Mouse (Mus musculus) thymus, adult 2 months (tissue): ENCODE results near the gene Myo18b. TPM values are rescaled to one million over a fixed set of nuclear protein-coding genes. Genes with fewer than 3 reads are reported as not detected.

Experiments used
- DNase-seq: peaks from one replicate; pipeline ENCODE4 v3.0.0; 2021
- H3K27ac ChIP-seq: fragments of 200-500 bp; 2 replicates; pipeline ENCODE4 v1.5.1; 2012; ENCODE audit warnings: low read length, control low read depth; ENCODE audit not compliant: control insufficient read depth, insufficient read depth
- H3K27me3 ChIP-seq: fragments of 200-500 bp; 2 replicates; pipeline ENCODE4 v1.6.1; 2012; ENCODE audit warnings: mild to moderate bottlenecking, low read length, moderate library complexity, mixed read lengths; ENCODE audit not compliant: control insufficient read depth, insufficient read depth
- H3K36me3 ChIP-seq: fragments of 200-500 bp; 2 replicates; pipeline ENCODE4 v1.6.1; 2012; ENCODE audit warnings: mild to moderate bottlenecking, low read length, moderate library complexity; ENCODE audit not compliant: control insufficient read depth, insufficient read depth
- H3K4me1 ChIP-seq: fragments of 200-500 bp; replicated peaks from 2 replicates; pipeline ENCODE4 v1.6.1; 2012; ENCODE audit warnings: low read length; ENCODE audit not compliant: control insufficient read depth, insufficient read depth
- H3K4me3 ChIP-seq: fragments of 200-500 bp; 2 replicates; pipeline ENCODE4 v1.5.1; 2012; ENCODE audit warnings: mild to moderate bottlenecking, low read length, control low read depth, moderate library complexity; ENCODE audit not compliant: control insufficient read depth, insufficient read depth
- CTCF ChIP-seq: fragments of 200-500 bp; IDR thresholded peaks from 2 replicates; pipeline ENCODE4 v1.5.1; 2012; ENCODE audit warnings: mild to moderate bottlenecking, control low read depth, low read length, moderate library complexity, borderline replicate concordance; ENCODE audit not compliant: control insufficient read depth, poor library complexity, insufficient read depth; ENCODE audit errors: extremely low read depth
- POLR2A ChIP-seq: fragments of 200-500 bp; IDR thresholded peaks from 2 replicates; pipeline ENCODE4 v1.6.1; 2012; ENCODE audit warnings: mild to moderate bottlenecking, low read length, control low read depth, moderate library complexity; ENCODE audit not compliant: control insufficient read depth, poor library complexity, insufficient read depth; ENCODE audit errors: extremely low read depth
- WGBS: fragments of 180-500 bp; shearing (Covaris S2); methylation state at CpG from one replicate; pipeline ENCODE4 v1.1.7; 2018; 5-methylcytosine and 5-hydroxymethylcytosine counted together
- polyA plus RNA-seq: library from polyadenylated mRNA; depleted of rRNA; stranded (reverse); fragments of >200 nt; gene quantifications from 2 replicates; pipeline ENCODE4 v1.2.3, GENCODE M21; 2012

The Myo18b gene
- polyA plus RNA-seq, 1 experiment = 3.8 TPM

GRCm38 (mm10) chr5:112718655-112719306 is 177.4 kb downstream of the Myo18b start:
- H3K4me1 ChIP-seq = no peaks in the 10 kb centered on the region
- DNase-seq = peak; percentile 36
- no peak overlapping the region for H3K4me3 ChIP-seq
- H3K27ac ChIP-seq = no peak overlapping the region
- H3K27me3 ChIP-seq = no peaks in the 10 kb centered on the region; the same call in 1 of the 2 replicates
- WGBS = 48% methylated on average over 12 of the region's 12 CpGs
- H3K36me3 ChIP-seq = no peaks in the 10 kb centered on the region
- TF ChIP-seq CTCF (no peak), POLR2A (no peak)

- H3K4me3 ChIP-seq = no peak overlapping the region
- 75% methylated on average over 8 of the region's 8 CpGs for WGBS
- TF ChIP-seq POLR2A (no peak), CTCF (no peak)
- H3K36me3 ChIP-seq = no peaks in the 10 kb centered on the region
- no peak overlapping the region for H3K27ac ChIP-seq
- H3K27me3 ChIP-seq = no peaks in the 10 kb centered on the region; the same call in 1 of the 2 replicates
- no peaks in the 10 kb centered on the region for H3K4me1 ChIP-seq
- no peak for DNase-seq
These were observed 181.3 kb downstream of the Myo18b start for GRCm38 (mm10) chr5:112714679-112715446.

- DNase-seq = no peak
- H3K36me3 ChIP-seq = no peaks in the 10 kb centered on the region
- H3K4me1 ChIP-seq = no peaks in the 10 kb centered on the region
- H3K27ac ChIP-seq = no peak overlapping the region
- no peaks in the 10 kb centered on the region for H3K27me3 ChIP-seq
- TF ChIP-seq CTCF (no peak), POLR2A (no peak)
- H3K4me3 ChIP-seq = no peak overlapping the region
These were observed 186.3 kb downstream of the Myo18b start for GRCm38 (mm10) chr5:112709831-112710230.

GRCm38 (mm10) chr5:112708441-112708840 is 187.7 kb downstream of the Myo18b start:
- no peaks in the 10 kb centered on the region for H3K4me1 ChIP-seq
- no peak for DNase-seq
- no peak for TF ChIP-seq CTCF

GRCm38 (mm10) chr5:112707478-112707877 is 188.7 kb downstream of the Myo18b start:
- no peaks in the 10 kb centered on the region for H3K27me3 ChIP-seq
- no peak for DNase-seq
- no peaks in the 10 kb centered on the region for H3K4me1 ChIP-seq
- 91% methylated on average over 2 of the region's 2 CpGs for WGBS
- TF ChIP-seq CTCF = no peak
- no peak for TF ChIP-seq POLR2A
- H3K36me3 ChIP-seq = no peaks in the 10 kb centered on the region
- no peak overlapping the region for H3K27ac ChIP-seq
- no peak overlapping the region for H3K4me3 ChIP-seq

More at GRCm38 (mm10) chr5:112708441-112708840, 187.7 kb downstream of the Myo18b start:
- no peak overlapping the region for H3K4me3 ChIP-seq
- H3K27me3 ChIP-seq = no peaks in the 10 kb centered on the region
- no peak overlapping the region for H3K27ac ChIP-seq
- no peaks in the 10 kb centered on the region for H3K36me3 ChIP-seq

GRCm38 (mm10) chr5:112700794-112701193 is 195.4 kb downstream of the Myo18b start:
- Histone ChIP-seq H3K27me3 (no peaks in the 10 kb centered on the region), H3K27ac (no peak overlapping the region), H3K4me3 (no peak overlapping the region), H3K36me3 (no peaks in the 10 kb centered on the region), H3K4me1 (no peaks in the 10 kb centered on the region)
- no peak for DNase-seq
- TF ChIP-seq CTCF = no peak
- TF ChIP-seq POLR2A = no peak
- WGBS = 69% methylated on average over 3 of the region's 3 CpGs
